Mouse (Mus musculus): ENCODE results near the gene Pex14.
A peak's percentile ranks its signal among the peaks of the same experiment; 100 is the strongest.
"Not testable (repeated sequence)": the region's sequence is repeated elsewhere in the genome, so short reads cannot be mapped to it uniquely, and the experiment has no call there.

Gene Pex14

DNA sequence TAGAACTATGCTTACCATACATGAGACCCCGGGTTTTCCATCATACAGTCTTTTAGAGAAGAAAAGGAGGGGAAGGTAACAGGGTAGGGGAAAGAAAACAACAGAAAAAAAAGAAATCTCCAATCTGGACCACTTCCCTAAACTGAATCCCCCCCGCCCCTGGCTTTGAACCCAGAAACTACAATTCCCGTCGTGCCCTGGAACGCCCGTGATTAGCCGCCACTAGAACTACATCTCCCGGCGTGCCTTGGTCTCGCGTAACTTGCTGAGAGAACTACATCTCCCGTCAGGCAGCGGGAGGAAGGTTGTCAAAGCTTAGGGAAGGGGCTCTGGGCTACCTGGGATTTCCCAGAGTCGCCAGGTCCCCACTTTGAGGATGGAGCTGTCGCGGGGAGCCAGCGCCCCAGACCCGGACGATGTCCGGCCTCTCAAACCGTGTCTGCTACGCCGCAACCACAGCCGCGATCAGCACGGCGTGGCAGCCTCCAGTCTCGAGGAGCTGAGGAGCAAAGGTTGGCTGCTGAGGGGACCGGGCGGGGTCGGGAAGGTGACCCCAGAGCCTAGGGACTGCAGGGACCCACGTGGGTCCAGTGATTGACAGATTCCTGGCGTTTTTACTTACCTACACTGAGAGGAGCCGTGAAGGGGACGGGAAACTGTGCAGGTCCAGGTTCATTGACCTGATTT lies 4.3 kb upstream of the Pex14 start, which contains the start of gene Dffa:
Gene Dffa (plus strand): TSS at position 272 of the 687 bp plus-strand sequence.
- peak; percentile 94 for DNase-seq (ENCODE audit: low spot score)

DNA sequence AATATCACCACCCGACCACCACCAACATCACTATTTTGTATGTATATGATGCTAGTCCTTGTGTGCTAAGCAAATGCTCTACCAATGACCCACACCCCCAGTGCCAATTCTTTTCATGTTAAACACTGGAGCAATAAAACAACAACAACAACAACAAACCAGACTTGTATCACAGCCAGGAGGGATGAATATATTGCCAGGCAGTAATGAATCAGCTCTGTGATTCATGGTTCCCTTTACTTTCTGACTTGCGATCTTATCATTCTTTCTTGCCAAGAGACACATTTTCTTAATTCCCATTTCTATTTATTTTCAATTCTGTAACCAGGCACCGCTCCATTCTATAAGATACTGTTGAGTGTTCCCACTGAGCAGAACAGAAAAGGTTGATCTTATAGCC lies 1.8 kb upstream of the Pex14 start:
- DNase-seq (ENCODE audit: low spot score) = no peak

DNA sequence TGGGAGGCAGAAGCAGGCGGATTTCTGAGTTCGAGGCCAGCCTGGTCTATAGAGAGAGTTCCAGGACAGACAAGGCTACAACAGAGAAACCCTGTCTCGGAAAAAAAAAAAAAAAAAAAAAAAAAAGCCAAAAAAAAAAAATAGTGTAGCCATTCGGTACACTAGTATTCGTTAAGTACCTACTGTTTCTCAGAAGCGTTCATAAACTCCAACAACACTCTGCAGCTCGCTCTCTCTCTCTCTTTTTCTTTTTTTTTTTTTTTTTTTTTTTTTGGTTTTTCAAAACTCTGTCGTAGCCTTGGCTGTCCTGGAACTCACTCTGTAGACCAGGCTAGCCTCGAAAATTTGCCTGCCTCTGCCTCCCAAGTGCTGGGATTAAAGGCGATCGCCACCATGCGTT lies 773 bp upstream of the Pex14 start:
- not testable (repeated sequence) for DNase-seq (ENCODE audit: low spot score)

DNA sequence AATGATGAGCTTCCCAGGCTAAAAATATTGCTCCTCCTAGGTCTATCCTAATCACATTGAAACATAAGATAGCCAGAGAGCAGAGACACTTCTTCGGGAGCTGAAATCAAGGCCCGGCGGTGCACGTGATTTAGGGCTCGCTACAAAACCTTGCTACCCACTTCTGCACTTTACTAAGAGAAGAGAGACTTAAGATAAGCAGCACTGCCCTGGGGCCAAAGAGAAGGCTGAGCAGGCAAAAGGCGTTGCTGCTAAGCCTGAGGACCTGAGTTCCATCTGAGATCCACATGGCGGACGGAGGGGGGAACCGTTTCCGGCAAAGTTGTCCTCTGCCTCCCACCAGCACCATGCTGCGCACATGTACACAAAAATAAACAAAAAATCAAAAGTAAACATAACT lies 1.1 kb downstream of the Pex14 start:
- no peak for DNase-seq (ENCODE audit: low spot score)

DNA sequence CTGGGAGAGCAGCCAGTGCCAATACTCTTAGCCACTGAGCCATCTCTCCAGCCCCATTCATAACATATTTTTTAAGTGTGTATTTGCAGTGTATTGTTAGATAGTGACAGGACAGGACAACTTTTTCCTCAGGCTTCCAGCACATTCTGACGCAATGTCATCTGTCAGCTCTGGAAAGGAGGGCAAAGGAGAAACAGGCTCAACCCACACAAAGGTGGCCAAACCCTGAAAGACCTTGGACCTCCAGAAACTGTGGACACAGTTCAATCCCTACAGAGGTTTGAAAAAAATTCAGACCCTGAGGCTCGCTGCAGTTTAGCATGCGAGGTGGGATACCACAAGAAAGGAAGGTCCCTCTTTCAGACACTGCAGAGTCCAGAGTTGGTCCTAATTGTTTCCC lies 1.7 kb downstream of the Pex14 start:
- DNase-seq (ENCODE audit: low spot score) = no peak

DNA sequence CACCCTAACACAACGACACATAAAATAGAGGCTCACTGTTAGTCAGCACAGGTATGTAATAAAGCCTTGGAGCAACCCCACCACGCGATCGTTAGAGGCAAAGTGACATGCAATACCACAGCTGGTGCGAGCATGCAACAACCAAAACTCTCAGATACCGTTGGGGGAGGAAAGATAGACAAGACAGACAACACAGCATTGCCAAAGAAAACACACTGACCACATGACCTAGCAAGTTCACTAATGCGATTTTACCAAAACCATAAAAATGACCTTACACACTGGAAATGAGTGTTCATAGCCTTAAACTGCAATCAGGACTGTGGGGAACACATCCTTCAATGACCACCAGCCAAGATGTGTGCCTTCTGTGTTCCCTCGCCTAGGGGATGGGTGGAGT lies 8.3 kb downstream of the Pex14 start:
- DNase-seq (ENCODE audit: low spot score) = no peak

DNA sequence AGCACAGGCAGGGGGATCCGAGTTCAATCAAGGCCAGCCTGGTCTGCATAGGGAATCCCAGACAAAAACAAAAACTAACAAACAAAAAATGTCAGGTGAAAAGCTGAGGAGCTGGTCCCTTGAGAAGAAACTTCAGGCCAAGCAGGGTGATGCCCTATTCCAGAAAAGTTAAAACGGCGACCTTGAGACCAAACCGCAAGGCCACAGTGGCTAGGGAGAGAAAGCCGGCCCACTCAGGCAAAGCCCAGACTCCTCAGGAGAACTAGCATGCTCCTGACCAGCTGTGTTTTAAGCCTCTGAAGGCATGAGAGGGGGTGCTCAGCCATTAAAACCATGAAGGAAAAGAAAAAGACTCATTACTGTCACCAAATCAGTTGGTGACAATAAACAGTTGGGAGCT lies 14.3 kb downstream of the Pex14 start:
- DNase-seq (ENCODE audit: low spot score) = no peak

DNA sequence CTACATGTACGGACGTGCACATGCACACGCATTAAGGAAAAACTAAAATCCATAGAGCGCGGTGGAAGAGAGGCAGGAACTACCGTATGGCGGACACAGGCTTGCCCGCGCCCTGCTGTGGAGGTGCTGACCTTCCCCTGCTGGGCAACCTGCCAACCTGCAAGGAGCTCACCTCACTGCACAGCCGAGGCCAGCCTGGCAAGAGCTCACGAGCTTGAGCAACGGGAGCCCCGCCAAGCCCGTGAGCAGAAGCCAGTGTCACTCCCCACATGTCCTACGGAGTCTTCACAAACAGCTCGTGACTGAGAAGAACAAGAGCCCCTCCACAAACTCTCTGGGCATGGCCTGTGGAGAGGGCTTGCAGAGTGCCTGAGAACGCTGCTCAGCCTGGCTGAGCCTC lies 18.1 kb downstream of the Pex14 start:
- no peak for DNase-seq (ENCODE audit: low spot score)

DNA sequence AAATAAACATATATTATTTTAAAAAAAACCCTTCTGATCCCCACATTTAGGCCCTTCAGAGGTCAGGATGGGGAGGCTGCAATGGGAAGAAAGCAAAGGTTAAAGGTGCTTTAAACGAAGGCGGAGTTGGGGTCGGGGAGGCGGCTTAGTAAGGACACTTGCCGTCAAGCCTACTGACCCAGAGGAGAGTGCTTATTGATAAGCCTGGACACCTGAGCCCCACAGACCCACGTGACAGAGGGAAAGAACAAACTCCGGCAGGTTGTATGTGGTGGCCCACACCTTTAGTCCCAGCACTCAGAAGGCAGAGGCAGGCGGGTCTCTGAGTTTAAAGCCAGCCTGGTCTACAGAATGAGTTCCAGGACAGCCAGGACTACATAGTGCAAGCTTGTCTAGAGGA lies 19.6 kb downstream of the Pex14 start:
- no peak for DNase-seq (ENCODE audit: low spot score)

DNA sequence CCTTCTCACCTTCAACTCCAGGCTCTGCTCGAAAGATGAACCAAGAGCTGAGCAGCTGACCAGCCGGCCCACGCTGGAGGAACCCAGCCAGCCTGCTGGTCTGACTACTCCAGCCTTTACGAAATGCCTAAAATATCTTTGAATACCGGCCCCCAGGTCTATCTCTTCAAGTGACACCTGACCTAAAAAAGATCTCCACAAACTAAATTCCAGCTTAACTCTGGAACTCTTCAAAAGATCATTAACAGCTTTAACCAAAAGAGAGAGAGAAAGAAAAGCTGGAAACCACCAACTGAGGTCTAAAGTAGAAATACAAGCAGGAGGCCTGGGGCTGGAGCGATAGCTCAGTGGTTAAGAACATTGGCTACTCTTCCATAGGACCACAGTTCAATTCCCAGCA lies 20.0 kb downstream of the Pex14 start:
- no peak for DNase-seq (ENCODE audit: low spot score)

DNA sequence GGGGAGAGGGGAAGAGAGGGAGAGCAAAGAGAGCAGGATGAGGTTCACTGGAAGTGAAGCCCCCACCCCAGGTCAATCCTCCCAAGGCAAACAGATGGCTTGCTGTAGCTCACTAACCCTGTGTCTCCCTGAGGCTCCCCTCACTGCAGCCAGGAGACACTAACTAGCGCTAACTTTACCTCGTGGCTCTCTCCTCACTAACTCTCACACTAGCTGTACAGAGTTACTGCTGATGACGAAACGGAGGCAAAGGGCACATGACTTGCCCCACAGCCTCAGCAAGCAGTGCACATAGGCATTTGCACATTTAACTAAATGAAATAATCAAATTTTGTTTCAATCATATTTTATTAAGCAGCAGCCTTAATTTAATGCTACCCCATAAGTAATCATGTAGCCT lies 21.4 kb downstream of the Pex14 start:
- DNase-seq (ENCODE audit: low spot score) = no peak

DNA sequence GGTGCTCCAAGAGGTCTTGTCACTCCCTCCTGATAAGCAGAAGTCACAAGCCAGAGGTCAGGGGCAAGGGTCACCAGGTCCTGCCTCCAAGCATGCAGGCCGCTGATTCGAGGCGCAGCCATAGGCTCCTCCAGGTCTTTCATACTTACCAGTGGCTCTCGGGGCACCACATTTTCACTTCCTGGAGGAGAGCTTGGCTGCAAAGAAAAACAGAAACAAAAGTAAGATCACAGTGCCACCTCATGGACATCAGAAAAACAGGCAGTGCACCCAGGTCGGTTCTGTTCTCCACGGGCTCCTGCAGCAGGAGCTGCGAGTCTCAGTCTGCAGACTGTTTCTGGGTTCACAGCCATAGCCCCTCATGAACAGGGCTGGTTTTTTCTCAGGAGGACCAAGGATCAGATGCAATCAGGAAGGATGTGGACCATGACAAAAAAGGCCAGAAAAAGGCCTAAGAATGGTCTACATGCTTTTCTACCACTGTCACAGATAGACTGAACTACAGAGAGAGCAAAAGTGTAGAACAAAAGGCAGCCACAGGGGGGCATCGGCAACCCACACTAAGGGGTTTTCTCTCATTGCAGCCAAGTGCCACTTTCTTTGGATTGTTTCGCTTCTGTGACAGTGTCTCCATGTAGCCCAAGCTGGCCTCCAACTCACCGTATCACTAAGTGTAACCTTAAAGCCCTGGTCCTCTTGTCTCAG lies 23.7 kb downstream of the Pex14 start:
- DNase-seq (ENCODE audit: low spot score) = peak; percentile 88

DNA sequence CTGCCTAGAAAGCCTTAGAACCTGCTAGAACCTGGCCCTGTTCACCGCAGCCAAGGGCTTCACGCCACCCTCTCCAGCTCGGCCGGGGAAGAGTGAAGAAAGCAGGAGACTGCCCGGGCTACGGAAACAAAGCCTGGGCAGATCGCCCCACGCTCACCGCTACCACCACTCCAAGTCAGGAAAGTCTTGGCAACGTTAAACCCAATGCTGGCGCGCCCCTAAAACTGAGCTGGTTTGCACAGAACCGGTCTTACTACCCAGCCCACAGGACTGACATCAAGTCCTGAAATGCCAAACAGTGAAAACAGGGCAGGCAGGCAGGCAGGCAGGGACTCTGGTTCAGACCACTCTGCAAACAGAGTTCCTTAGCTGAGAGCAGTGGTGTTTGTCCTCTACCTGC lies 24.6 kb downstream of the Pex14 start:
- DNase-seq (ENCODE audit: low spot score) = no peak

DNA sequence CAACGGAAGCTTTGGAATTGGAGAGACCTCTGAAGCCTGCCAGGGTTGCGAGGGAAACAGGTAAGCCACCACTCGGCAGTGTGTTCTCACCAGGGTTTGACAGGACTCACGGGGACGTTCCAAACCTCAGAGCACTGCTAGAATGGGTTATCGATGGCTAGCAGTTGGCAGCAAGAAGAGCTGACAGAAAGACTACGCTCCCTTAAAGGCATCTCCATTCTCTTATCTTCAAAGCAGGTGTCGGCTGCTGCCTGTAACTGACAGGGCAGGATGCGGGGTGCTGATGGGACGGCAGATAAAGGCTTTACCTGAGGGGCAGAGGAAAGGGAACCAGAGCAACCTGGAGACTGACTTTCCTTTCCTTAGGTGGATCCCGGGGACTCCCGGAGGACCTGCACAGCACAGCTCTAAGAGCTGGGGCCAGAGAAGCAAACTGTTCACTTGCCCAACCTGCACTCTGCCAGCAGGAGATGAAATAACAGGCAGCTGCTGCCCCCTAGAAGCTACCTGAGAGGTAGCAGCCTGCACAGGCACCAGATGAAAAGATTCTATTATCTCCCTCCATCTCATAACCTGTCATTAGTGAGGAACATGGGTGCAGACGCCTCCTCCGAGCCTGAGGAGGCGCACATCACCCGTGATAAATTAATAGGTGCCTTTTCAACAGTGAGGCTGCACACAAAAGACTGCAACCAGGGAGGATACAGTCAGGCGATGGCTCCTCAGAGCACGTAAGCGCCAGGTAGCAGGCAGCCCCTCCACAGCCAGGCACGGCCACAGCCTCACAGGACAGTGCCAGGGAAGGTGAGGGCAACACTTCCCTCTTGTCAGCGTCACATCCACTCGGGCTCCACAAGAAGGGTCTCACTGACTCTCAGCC lies 32.8 kb downstream of the Pex14 start:
- DNase-seq (ENCODE audit: low spot score) = peak; percentile 60

DNA sequence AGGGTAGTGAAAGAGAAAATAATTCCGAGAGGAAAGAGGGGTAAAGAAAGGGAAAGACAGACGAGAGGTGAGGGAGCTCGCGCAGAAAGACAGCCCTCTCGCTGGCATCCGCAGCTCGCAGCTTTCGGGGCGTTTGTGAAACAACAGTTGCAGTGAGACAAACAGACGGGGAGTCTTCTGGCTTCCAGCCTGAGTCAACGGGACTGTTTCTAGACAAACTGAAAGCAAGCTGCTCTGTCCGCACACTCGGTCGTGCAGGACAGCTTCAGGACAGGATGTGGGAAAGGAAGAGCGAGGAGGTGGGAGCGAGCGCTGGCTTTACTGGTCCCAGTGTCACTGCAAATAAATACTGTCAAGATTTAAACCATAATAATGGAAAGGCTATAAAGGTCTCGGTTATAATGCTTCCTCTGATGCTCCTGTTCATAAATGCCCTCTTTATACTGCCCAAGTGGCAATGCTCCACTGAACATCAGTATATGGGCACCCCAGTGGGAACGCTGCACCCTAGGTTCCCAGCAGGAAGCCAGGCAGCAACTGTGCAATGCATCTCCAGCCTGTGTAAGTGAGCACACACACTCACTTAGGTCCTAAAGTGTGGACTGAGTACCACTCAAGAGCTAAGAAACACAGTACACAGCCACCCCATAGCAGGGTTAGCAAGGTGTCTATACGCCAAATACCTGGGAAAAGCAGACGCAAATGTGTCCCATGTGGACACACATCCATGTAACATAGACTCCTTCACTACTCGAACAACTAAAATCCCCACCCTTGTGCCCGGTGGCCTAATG lies 35.4 kb downstream of the Pex14 start:
- DNase-seq (ENCODE audit: low spot score) = no peak

DNA sequence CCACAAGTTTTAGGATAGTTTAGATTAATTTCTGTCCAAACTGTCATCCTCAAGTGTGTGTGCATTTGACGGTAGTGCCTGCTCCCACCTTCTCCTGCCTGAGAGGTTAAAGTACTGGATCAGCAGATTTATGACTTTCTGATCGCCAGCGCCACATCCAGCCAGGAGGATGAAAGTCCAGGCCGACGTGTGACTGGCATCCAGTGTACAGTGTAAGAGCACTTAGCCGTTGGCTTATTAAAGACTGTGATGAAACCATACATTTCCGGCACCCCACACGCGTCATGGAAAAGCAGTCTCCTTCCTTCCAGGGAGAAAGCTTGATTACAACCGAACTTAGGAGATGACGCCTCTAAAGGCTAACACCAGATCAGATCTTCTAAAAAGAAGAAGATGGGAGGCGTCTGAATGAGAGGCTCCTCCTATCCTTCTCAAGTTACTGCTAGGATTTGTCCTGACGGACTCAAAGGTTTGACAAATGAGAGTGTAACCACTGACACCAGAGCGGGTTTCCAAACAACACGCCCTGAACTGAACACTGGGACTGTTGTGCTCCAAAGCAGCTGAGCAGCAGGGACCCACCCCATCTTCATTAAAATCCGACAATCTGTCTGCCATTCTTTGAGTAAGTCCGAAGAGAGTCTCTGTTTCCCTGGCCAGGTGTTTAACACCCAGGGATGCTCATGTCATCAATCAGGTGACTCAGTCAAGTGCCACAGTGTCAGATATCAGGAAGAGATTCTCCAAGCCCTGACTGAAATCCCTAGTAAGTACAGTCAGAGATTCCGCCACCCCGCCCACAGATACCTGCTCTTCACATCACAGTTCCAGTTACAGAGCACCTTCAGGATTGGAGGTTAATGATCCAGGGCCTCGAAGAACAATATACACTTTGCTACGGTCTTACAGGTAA lies 37.0 kb downstream of the Pex14 start:
- DNase-seq (ENCODE audit: low spot score) = no peak

DNA sequence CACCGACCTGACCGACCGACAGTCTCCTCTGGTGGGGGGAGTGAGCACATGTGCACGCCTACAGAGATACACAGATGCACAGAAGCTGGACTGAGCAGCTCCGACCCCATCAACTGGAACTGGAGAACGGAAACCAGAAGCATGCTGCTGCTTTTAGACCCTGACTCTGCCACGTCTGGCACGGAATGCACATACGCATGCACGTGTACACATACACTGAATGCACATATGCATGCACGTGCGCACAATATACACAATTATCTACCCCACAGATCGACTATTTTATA lies 38.3 kb downstream of the Pex14 start:
- no peak for DNase-seq (ENCODE audit: low spot score)

DNA sequence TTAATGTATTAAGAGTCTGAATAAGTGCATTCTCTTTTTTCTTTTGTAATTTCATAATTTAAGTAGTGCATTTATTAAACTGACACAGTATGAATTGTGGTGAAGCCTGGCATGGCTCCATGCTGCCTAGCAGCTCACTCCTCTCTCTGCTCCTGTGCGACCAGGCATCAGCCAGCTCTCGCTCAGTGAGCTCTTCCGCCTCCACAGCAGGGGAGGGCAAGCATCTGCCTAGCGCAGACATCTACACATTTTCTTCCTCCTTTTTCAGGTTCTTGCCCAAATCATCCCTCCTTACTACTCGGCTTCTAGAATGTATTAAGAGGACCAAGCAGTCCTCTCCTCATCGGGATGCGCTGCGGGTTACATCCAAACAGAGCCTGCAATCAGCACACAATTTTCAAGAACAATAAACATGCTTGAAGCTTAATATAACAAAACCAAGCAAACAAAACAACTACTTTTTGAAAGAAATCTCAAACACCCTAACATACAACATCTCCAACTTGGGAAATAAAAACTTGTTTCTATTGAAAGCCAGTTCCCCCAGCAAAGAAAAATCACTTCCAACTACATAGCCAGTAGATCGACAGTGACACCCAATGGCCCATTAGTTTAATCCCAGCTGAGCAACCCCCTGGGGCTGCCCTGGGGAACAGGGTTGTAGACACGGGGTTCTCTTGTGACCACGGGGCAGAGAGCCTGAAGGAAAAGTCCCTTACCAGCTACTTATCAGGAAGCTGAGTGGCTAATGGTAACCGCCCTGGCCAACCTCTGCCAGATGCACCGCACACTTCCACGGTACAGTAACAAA lies 38.9 kb downstream of the Pex14 start:
- no peak for DNase-seq (ENCODE audit: low spot score)

DNA sequence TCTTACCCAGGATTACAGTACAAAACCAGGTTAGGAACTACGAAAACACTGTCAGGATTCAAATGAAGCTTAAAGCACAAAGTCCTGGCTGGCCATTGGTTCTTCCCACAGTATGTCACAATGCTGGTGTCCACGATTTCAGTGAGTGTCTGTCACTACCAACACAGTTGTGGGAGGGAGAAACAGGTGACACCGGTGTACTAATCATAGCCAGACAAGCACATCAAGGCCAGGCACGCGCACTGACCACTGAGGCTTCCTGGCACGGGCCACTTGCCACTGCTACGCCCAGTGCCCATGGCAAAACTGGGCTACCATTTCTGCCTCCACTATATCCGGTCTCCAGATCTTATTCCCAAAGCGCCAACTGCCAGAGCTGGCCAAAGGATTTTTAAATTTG lies 40.0 kb downstream of the Pex14 start:
- DNase-seq (ENCODE audit: low spot score) = no peak

DNA sequence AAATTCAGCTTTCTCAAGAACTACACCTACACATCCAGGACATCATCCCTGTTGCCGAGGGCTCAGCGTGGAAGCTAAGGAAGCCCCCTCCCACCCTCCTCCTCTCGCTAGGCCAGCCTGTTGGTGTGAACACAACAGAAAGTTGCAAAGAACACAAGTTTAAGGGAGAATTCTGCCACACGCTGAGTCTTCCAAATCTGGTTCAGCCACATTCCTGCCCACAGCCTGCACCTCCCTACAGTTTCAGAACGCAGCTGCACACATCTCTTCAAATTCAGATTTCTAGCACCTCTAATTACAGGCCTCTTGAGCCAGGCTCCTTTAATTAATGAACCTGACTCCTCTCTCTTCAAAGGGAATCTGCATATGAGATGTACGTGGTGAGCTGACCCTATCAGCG lies 41.4 kb downstream of the Pex14 start:
- DNase-seq (ENCODE audit: low spot score) = no peak

Data from retina, embryonic 14.5 days (tissue).